Mouse (Mus musculus) erythroblast, embryonic 14.5 days (primary cell): Measurements from ENCODE around the gene Dusp28. TPM values are rescaled to one million over a fixed set of nuclear protein-coding genes. Genes with fewer than 3 reads are reported as not detected.

Experiments
- H3K27me3 ChIP-seq: 2 replicates; pipeline ENCODE4 v1.6.1; 2012; ENCODE audit warnings: inconsistent platforms; ENCODE audit not compliant: control insufficient read depth
- H3K36me3 ChIP-seq: 2 replicates; pipeline ENCODE4 v1.6.1; 2012; ENCODE audit warnings: mild to moderate bottlenecking, inconsistent platforms; ENCODE audit not compliant: control insufficient read depth
- H3K4me1 ChIP-seq: 2 replicates; pipeline ENCODE4 v1.6.1; 2012; ENCODE audit warnings: inconsistent platforms; ENCODE audit not compliant: control insufficient read depth
- H3K4me3 ChIP-seq: replicated peaks from 2 replicates; pipeline ENCODE3; 2012; ENCODE audit warnings: moderate library complexity, mild to moderate bottlenecking, inconsistent platforms
- H3K9me3 ChIP-seq: 2 replicates; pipeline ENCODE4 v1.6.1; 2012; ENCODE audit warnings: low read length, inconsistent platforms, mixed read lengths; ENCODE audit not compliant: control insufficient read depth
- GATA1 ChIP-seq: IDR thresholded peaks from 2 replicates; pipeline ENCODE4 v1.6.1; 2012; ENCODE audit warnings: low read length, inconsistent platforms, mixed read lengths
- TAL1 ChIP-seq: IDR thresholded peaks from 3 replicates; pipeline ENCODE4 v1.6.1; 2012; ENCODE audit warnings: low read length, inconsistent platforms, mixed read lengths
- polyA plus RNA-seq: library from polyadenylated mRNA; stranded (reverse); fragments of >175 nt; gene quantifications from 2 replicates; pipeline ENCODE4 v1.2.3, GENCODE M21; 2012

Gene Dusp28
- 0.57 and 0.70 TPM in 2 replicates for polyA plus RNA-seq

GRCm38 (mm10) chr1:92906779-92907631 is at the start of gene Dusp28:
Dusp28 (plus strand) TSS chr1:92906981.
- peaks cover 64% of the 10 kb centered on the region for H3K4me1 ChIP-seq
- no peak for TF ChIP-seq TAL1
- no peak for TF ChIP-seq GATA1

GRCm38 (mm10) chr1:92861503-92861902 is 45.3 kb upstream of the Dusp28 start:
- Histone ChIP-seq H3K4me1 (no peaks in the 10 kb centered on the region), H3K36me3 (no peaks in the 10 kb centered on the region), H3K4me3 (no peak overlapping the region), H3K27me3 (no peaks in the 10 kb centered on the region), H3K9me3 (no peaks in the 10 kb centered on the region)
- no peak for TF ChIP-seq TAL1
- TF ChIP-seq GATA1, result no peak

More at GRCm38 (mm10) chr1:92906779-92907631, at the start of gene Dusp28:
- Histone ChIP-seq H3K27me3 (peaks cover 11% of the 10 kb centered on the region), H3K4me3 (peak within 1 kb of the TSS; percentile 85), H3K9me3 (no peaks in the 10 kb centered on the region), H3K36me3 (no peaks in the 10 kb centered on the region)

GRCm38 (mm10) chr1:92863268-92863667 is 43.5 kb upstream of the Dusp28 start:
- Histone ChIP-seq H3K4me1 (no peaks in the 10 kb centered on the region), H3K36me3 (no peaks in the 10 kb centered on the region), H3K9me3 (no peaks in the 10 kb centered on the region), H3K4me3 (no peak overlapping the region), H3K27me3 (no peaks in the 10 kb centered on the region)
- TF ChIP-seq GATA1 (no peak), TAL1 (no peak)

- Histone ChIP-seq H3K27me3 (no peaks in the 10 kb centered on the region), H3K4me1 (no peaks in the 10 kb centered on the region), H3K4me3 (no peak overlapping the region), H3K36me3 (no peaks in the 10 kb centered on the region), H3K9me3 (no peaks in the 10 kb centered on the region)
- TF ChIP-seq TAL1 (no peak), GATA1 (no peak)
Measured at GRCm38 (mm10) chr1:92866170-92866569, 40.6 kb upstream of the Dusp28 start.

- no peaks in the 10 kb centered on the region for H3K27me3 ChIP-seq
Measured at GRCm38 (mm10) chr1:92869985-92870384, 36.8 kb upstream of the Dusp28 start.

GRCm38 (mm10) chr1:92872666-92873065 is 34.1 kb upstream of the Dusp28 start:
- H3K9me3 ChIP-seq, result no peaks in the 10 kb centered on the region
- H3K4me1 ChIP-seq, result no peaks in the 10 kb centered on the region
- no peaks in the 10 kb centered on the region for H3K36me3 ChIP-seq
- H3K4me3 ChIP-seq, result no peak overlapping the region
- H3K27me3 ChIP-seq, result no peaks in the 10 kb centered on the region
- TF ChIP-seq GATA1, result no peak
- no peak for TF ChIP-seq TAL1

More at GRCm38 (mm10) chr1:92869985-92870384, 36.8 kb upstream of the Dusp28 start:
- Histone ChIP-seq H3K36me3 (no peaks in the 10 kb centered on the region), H3K4me1 (no peaks in the 10 kb centered on the region), H3K4me3 (no peak overlapping the region), H3K9me3 (no peaks in the 10 kb centered on the region)
- TF ChIP-seq GATA1 (no peak), TAL1 (no peak)

GRCm38 (mm10) chr1:92874011-92874410 is 32.8 kb upstream of the Dusp28 start:
- no peaks in the 10 kb centered on the region for H3K27me3 ChIP-seq

GRCm38 (mm10) chr1:92875360-92876111 is 31.2 kb upstream of the Dusp28 start:
- no peaks in the 10 kb centered on the region for H3K27me3 ChIP-seq
- TF ChIP-seq GATA1, result no peak
- no peak for TF ChIP-seq TAL1
- H3K4me1 ChIP-seq, result no peaks in the 10 kb centered on the region

More at GRCm38 (mm10) chr1:92874011-92874410, 32.8 kb upstream of the Dusp28 start:
- Histone ChIP-seq H3K4me1 (no peaks in the 10 kb centered on the region), H3K36me3 (no peaks in the 10 kb centered on the region), H3K9me3 (no peaks in the 10 kb centered on the region), H3K4me3 (no peak overlapping the region)
- TF ChIP-seq TAL1 (no peak), GATA1 (no peak)

GRCm38 (mm10) chr1:92877431-92877978 is 29.3 kb upstream of the Dusp28 start:
- H3K4me3 ChIP-seq, result no peak overlapping the region
- H3K36me3 ChIP-seq, result no peaks in the 10 kb centered on the region
- no peaks in the 10 kb centered on the region for H3K27me3 ChIP-seq
- no peaks in the 10 kb centered on the region for H3K9me3 ChIP-seq
- no peaks in the 10 kb centered on the region for H3K4me1 ChIP-seq
- no peak for TF ChIP-seq TAL1
- no peak for TF ChIP-seq GATA1

More at GRCm38 (mm10) chr1:92875360-92876111, 31.2 kb upstream of the Dusp28 start:
- Histone ChIP-seq H3K4me3 (no peak overlapping the region), H3K9me3 (no peaks in the 10 kb centered on the region), H3K36me3 (no peaks in the 10 kb centered on the region)
